Mouse (Mus musculus): ENCODE data around the gene Sdk1. TPM values are rescaled to one million over a fixed set of nuclear protein-coding genes. Genes with fewer than 3 reads are reported as not detected.

Gene Sdk1
- 3.5 and 4.0 TPM in 2 replicates for polyA plus RNA-seq (2012; rRNA removed)

- H3K27me3 ChIP-seq (ENCODE audit: control insufficient read depth, insufficient read depth, low read length) = no peaks in the 10 kb centered on the region
- no peaks in the 10 kb centered on the region for H3K36me3 ChIP-seq (ENCODE audit: control insufficient read depth, insufficient read depth, low read length)
- no peak for TF ChIP-seq POLR2A (IDR thresholded peaks at IDR 0.05; ENCODE audit: control insufficient read depth, low read depth, low read length)
- TF ChIP-seq CTCF (IDR thresholded peaks at IDR 0.05; ENCODE audit: control insufficient read depth, insufficient read depth, insufficient replicate concordance, low read depth, low read length) = peak; percentile 81
- H3K27ac ChIP-seq (ENCODE audit: control insufficient read depth, insufficient read depth, low read depth, low read length) = no peak within 1 kb of the TSS
- H3K4me3 ChIP-seq (ENCODE audit: control insufficient read depth, low read depth, low read length) = peak within 1 kb of the TSS; percentile 88
- peaks cover 13% of the 10 kb centered on the region for H3K4me1 ChIP-seq (ENCODE audit: control insufficient read depth, insufficient read depth, low read length)
Measured at GRCm38 (mm10) chr5:141240841-141241543, at the start of gene Sdk1. TSS of gene Sdk1 (plus strand) at chr5:141241490.

- Histone ChIP-seq H3K36me3 (ENCODE audit: control insufficient read depth, insufficient read depth, low read length) (no peaks in the 10 kb centered on the region), H3K27me3 (ENCODE audit: control insufficient read depth, insufficient read depth, low read length) (no peaks in the 10 kb centered on the region; the same call in 1 of the 2 replicates), H3K27ac (ENCODE audit: control insufficient read depth, insufficient read depth, low read depth, low read length) (no peak overlapping the region), H3K4me1 (ENCODE audit: control insufficient read depth, insufficient read depth, low read length) (peaks cover 3% of the 10 kb centered on the region; the same call in 1 of the 2 replicates), H3K4me3 (ENCODE audit: control insufficient read depth, low read depth, low read length) (no peak overlapping the region)
- TF ChIP-seq POLR2A (IDR thresholded peaks at IDR 0.05; ENCODE audit: control insufficient read depth, low read depth, low read length) = no peak
- TF ChIP-seq CTCF (IDR thresholded peaks at IDR 0.05; ENCODE audit: control insufficient read depth, insufficient read depth, insufficient replicate concordance, low read depth, low read length) = no peak
Measured at GRCm38 (mm10) chr5:141197278-141197677, 44.0 kb upstream of the Sdk1 start.

GRCm38 (mm10) chr5:141202276-141203065, 38.8 kb upstream of the Sdk1 start:
- Histone ChIP-seq H3K36me3 (ENCODE audit: control insufficient read depth, insufficient read depth, low read length) (no peaks in the 10 kb centered on the region), H3K27me3 (ENCODE audit: control insufficient read depth, insufficient read depth, low read length) (no peaks in the 10 kb centered on the region), H3K27ac (ENCODE audit: control insufficient read depth, insufficient read depth, low read depth, low read length) (no peak overlapping the region), H3K4me3 (ENCODE audit: control insufficient read depth, low read depth, low read length) (no peak overlapping the region), H3K4me1 (ENCODE audit: control insufficient read depth, insufficient read depth, low read length) (peaks cover 2% of the 10 kb centered on the region; the same call in 1 of the 2 replicates)
- no peak for TF ChIP-seq CTCF (IDR thresholded peaks at IDR 0.05; ENCODE audit: control insufficient read depth, insufficient read depth, insufficient replicate concordance, low read depth, low read length)
- no peak for TF ChIP-seq POLR2A (IDR thresholded peaks at IDR 0.05; ENCODE audit: control insufficient read depth, low read depth, low read length)

- Histone ChIP-seq H3K27me3 (ENCODE audit: control insufficient read depth, insufficient read depth, low read length) (no peaks in the 10 kb centered on the region), H3K4me3 (ENCODE audit: control insufficient read depth, low read depth, low read length) (no peak overlapping the region), H3K36me3 (ENCODE audit: control insufficient read depth, insufficient read depth, low read length) (no peaks in the 10 kb centered on the region), H3K27ac (ENCODE audit: control insufficient read depth, insufficient read depth, low read depth, low read length) (no peak overlapping the region), H3K4me1 (ENCODE audit: control insufficient read depth, insufficient read depth, low read length) (peaks cover 3% of the 10 kb centered on the region; the same call in 1 of the 2 replicates)
- TF ChIP-seq CTCF (IDR thresholded peaks at IDR 0.05; ENCODE audit: control insufficient read depth, insufficient read depth, insufficient replicate concordance, low read depth, low read length) (no peak), POLR2A (IDR thresholded peaks at IDR 0.05; ENCODE audit: control insufficient read depth, low read depth, low read length) (no peak)
Measured at GRCm38 (mm10) chr5:141207061-141207460, 34.2 kb upstream of the Sdk1 start.

GRCm38 (mm10) chr5:141225243-141225642, 16.0 kb upstream of the Sdk1 start:
- no peak overlapping the region for H3K4me3 ChIP-seq (ENCODE audit: control insufficient read depth, low read depth, low read length)
- H3K4me1 ChIP-seq (ENCODE audit: control insufficient read depth, insufficient read depth, low read length) = no peaks in the 10 kb centered on the region
- no peaks in the 10 kb centered on the region for H3K36me3 ChIP-seq (ENCODE audit: control insufficient read depth, insufficient read depth, low read length)
- TF ChIP-seq POLR2A (IDR thresholded peaks at IDR 0.05; ENCODE audit: control insufficient read depth, low read depth, low read length) (no peak), CTCF (IDR thresholded peaks at IDR 0.05; ENCODE audit: control insufficient read depth, insufficient read depth, insufficient replicate concordance, low read depth, low read length) (no peak)
- no peak overlapping the region for H3K27ac ChIP-seq (ENCODE audit: control insufficient read depth, insufficient read depth, low read depth, low read length)
- H3K27me3 ChIP-seq (ENCODE audit: control insufficient read depth, insufficient read depth, low read length) = no peaks in the 10 kb centered on the region

- no peak for TF ChIP-seq POLR2A (IDR thresholded peaks at IDR 0.05; ENCODE audit: control insufficient read depth, low read depth, low read length)
- no peak for TF ChIP-seq CTCF (IDR thresholded peaks at IDR 0.05; ENCODE audit: control insufficient read depth, insufficient read depth, insufficient replicate concordance, low read depth, low read length)
- no peaks in the 10 kb centered on the region for H3K36me3 ChIP-seq (ENCODE audit: control insufficient read depth, insufficient read depth, low read length)
- H3K4me3 ChIP-seq (ENCODE audit: control insufficient read depth, low read depth, low read length) = no peak overlapping the region
- no peak overlapping the region for H3K27ac ChIP-seq (ENCODE audit: control insufficient read depth, insufficient read depth, low read depth, low read length)
- no peaks in the 10 kb centered on the region for H3K27me3 ChIP-seq (ENCODE audit: control insufficient read depth, insufficient read depth, low read length)
- no peaks in the 10 kb centered on the region; the same call in 1 of the 2 replicates for H3K4me1 ChIP-seq (ENCODE audit: control insufficient read depth, insufficient read depth, low read length)
Measured at GRCm38 (mm10) chr5:141234326-141234725, 7.0 kb upstream of the Sdk1 start.

GRCm38 (mm10) chr5:141239401-141239800, 1.9 kb upstream of the Sdk1 start:
- no peak overlapping the region for H3K27ac ChIP-seq (ENCODE audit: control insufficient read depth, insufficient read depth, low read depth, low read length)
- H3K4me3 ChIP-seq (ENCODE audit: control insufficient read depth, low read depth, low read length) = no peak overlapping the region
- H3K27me3 ChIP-seq (ENCODE audit: control insufficient read depth, insufficient read depth, low read length) = no peaks in the 10 kb centered on the region
- TF ChIP-seq POLR2A (IDR thresholded peaks at IDR 0.05; ENCODE audit: control insufficient read depth, low read depth, low read length) (no peak), CTCF (IDR thresholded peaks at IDR 0.05; ENCODE audit: control insufficient read depth, insufficient read depth, insufficient replicate concordance, low read depth, low read length) (no peak)
- H3K36me3 ChIP-seq (ENCODE audit: control insufficient read depth, insufficient read depth, low read length) = no peaks in the 10 kb centered on the region
- H3K4me1 ChIP-seq (ENCODE audit: control insufficient read depth, insufficient read depth, low read length) = peaks cover 13% of the 10 kb centered on the region

Data from testis, adult 2 months (tissue).